9 mouse cellular contexts compared by ENCODE assay signal in the genomic region with DNA sequence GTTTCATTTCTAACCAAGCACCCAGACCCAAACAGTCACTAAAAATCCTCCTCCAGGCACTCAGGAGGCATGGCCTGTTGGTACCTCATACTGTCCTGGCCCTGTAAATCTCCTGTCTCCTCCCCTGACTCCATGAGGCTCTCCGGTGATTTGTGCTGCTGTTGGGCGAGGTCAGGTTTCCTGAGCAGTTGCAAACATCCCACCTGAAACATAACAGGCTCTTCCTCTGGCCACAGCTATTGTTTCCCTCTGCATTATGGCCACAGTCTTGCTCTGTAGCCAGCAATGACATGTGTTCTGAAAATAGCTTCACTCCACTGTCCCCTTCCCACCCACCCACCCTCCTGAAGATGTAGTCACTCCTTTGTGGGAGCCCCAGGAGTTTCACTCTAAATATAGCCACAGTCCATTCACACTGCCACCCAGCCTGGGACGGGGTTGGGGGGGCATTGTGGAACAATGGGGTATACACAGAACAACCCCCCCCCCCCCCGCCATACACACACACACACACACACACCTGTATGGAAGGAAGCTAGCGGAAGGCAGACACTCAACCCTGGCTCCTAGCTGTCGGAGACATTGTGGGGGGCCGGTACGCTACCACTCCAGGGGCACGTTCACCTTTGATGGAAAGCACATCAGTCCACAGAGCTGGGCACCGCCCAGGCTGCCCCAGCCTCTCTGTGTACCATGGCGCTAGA. TPM values are rescaled to one million over a fixed set of nuclear protein-coding genes. Genes with fewer than 3 reads are reported as not detected.
DNase-seq lines count a peak whose midpoint lies in the region; ATAC-seq and TF ChIP-seq lines count a peak whose summit lies in the region.
"Had no signal": no experiment of that assay in that cellular context is flagged by ENCODE, and none has a peak within 500 bp of the region (broad histone marks: within the 10 kb centered on the region; RNA-seq: fewer than 3 reads in every experiment).

No protein-coding gene starts in this region.

- no peak overlapping the region for H3K4me3 ChIP-seq in lung, embryonic 16.5 days (ENCODE audit: low read length)
- no peak overlapping the region for H3K4me3 ChIP-seq in hindbrain, postnatal 0 days (ENCODE audit: low read length)
- H3K4me3 ChIP-seq in neural tube, embryonic 15.5 days (replicated peaks): no peak overlapping the region

- no peak overlapping the region for H3K4me2 ChIP-seq in lung, embryonic 16.5 days (ENCODE audit: low read depth, low read length)
- no peak overlapping the region for H3K4me2 ChIP-seq in hindbrain, postnatal 0 days (ENCODE audit: low read depth, low read length)
- H3K4me2 ChIP-seq in neural tube, embryonic 15.5 days: no peak overlapping the region

- no peak overlapping the region for H3K9ac ChIP-seq in lung, embryonic 16.5 days (ENCODE audit: low read length)
- no peak overlapping the region for H3K9ac ChIP-seq in hindbrain, postnatal 0 days (replicated peaks; ENCODE audit: low read length)
- H3K9ac ChIP-seq in neural tube, embryonic 15.5 days (replicated peaks): no peak overlapping the region
- H3K9ac ChIP-seq: liver, embryonic 14.5 days had no signal

- peaks cover 16% of the 10 kb centered on the region for H3K36me3 ChIP-seq in lung, embryonic 16.5 days (ENCODE audit: control insufficient read depth, insufficient read depth, low read length)
- H3K36me3 ChIP-seq in hindbrain, postnatal 0 days (ENCODE audit: insufficient read depth, low read length): peaks cover 17% of the 10 kb centered on the region
- peaks cover 21% of the 10 kb centered on the region for H3K36me3 ChIP-seq in neural tube, embryonic 15.5 days

- H3K27ac ChIP-seq in lung, embryonic 16.5 days (ENCODE audit: low read length): peak overlapping the region; percentile 84
- H3K27ac ChIP-seq in hindbrain, postnatal 0 days: peak overlapping the region; percentile 49; the same call in 1 of the 2 replicates
- peak overlapping the region; percentile 74 for H3K27ac ChIP-seq in neural tube, embryonic 15.5 days (replicated peaks)
- H3K27ac ChIP-seq: liver, embryonic 14.5 days had no signal

- no peak for TF ChIP-seq CTCF in hindbrain, postnatal 0 days (IDR thresholded peaks at IDR 0.05; ENCODE audit: low read depth)

- H3K9me3 ChIP-seq in lung, embryonic 16.5 days (ENCODE audit: control insufficient read depth, low read length): no peaks in the 10 kb centered on the region
- no peaks in the 10 kb centered on the region for H3K9me3 ChIP-seq in hindbrain, postnatal 0 days (ENCODE audit: low read length)
- no peaks in the 10 kb centered on the region for H3K9me3 ChIP-seq in neural tube, embryonic 15.5 days (replicated peaks)

- no peaks in the 10 kb centered on the region for H3K27me3 ChIP-seq in lung, embryonic 16.5 days (ENCODE audit: control insufficient read depth, insufficient read depth, low read depth, low read length)
- H3K27me3 ChIP-seq in hindbrain, postnatal 0 days (ENCODE audit: insufficient read depth, low read length): no peaks in the 10 kb centered on the region
- H3K27me3 ChIP-seq in neural tube, embryonic 15.5 days (replicated peaks): no peaks in the 10 kb centered on the region

- ATAC-seq in lung, embryonic 16.5 days (ENCODE audit: low read depth): peak; percentile 32
- ATAC-seq in hindbrain, postnatal 0 days: no peak
- no peak for ATAC-seq in neural tube, embryonic 15.5 days (ENCODE audit: low FRiP score)

- WGBS in lung, embryonic 16.5 days: 72% methylated on average over 11 of the region's 11 CpGs
- 85% methylated on average over 11 of the region's 11 CpGs for WGBS in hindbrain, postnatal 0 days
- 90% methylated on average over 10 of the region's 11 CpGs for WGBS in neural tube, embryonic 15.5 days

- DNase-seq in lung, adult 18-20 months: no peak
- peak; percentile 43 to 60 for DNase-seq in heart, adult 18-20 months
- no peak for DNase-seq in hindbrain, postnatal 0 days (ENCODE audit: low spot score)
- no peak for DNase-seq in cerebellum, postnatal 14 days
- no peak for DNase-seq in layer of hippocampus, adult 9-10 months (ENCODE audit: low spot score)
- no peak for DNase-seq in thymus, postnatal 25 days

- H3K4me1 ChIP-seq in lung, embryonic 16.5 days (replicated peaks; ENCODE audit: control insufficient read depth, insufficient read depth, low read length): peaks cover 25% of the 10 kb centered on the region
- H3K4me1 ChIP-seq in hindbrain, postnatal 0 days (ENCODE audit: insufficient read depth, low read length): peaks cover 6% of the 10 kb centered on the region; the same call in 1 of the 2 replicates
- peaks cover 18% of the 10 kb centered on the region for H3K4me1 ChIP-seq in neural tube, embryonic 15.5 days

RNA-seq across cellular contexts. Expression of gene Hic1, which starts 20.8 kb away (rescaled TPM):
- 8.4 and 8.5 TPM in 2 replicates for polyA plus RNA-seq in lung, embryonic 16.5 days (2015; fragmentation: Nextera tagmentation; extraction: Ambion mirVana)
- total RNA-seq in heart, adult 18-20 months (2021): 10 to 100 TPM in 1 of 2 experiments, 1 to 10 TPM in 1; 6.6 to 11.5 TPM
- 8.5 and 12.9 TPM in 2 replicates for total RNA-seq in hindbrain, postnatal 0 days (2014; rRNA removed)
- polyA plus RNA-seq in hindbrain, postnatal 0 days (2015; fragmentation: Nextera tagmentation; extraction: Ambion mirVana): 1.7 TPM in 2 replicates
- polyA plus RNA-seq in neural tube, embryonic 15.5 days (2015; fragmentation: Nextera tagmentation; extraction: Ambion mirVana): 5.3 and 10.7 TPM in 2 replicates

RNA-seq across cellular contexts. Expression of gene Ovca2, which starts 30.2 kb away (rescaled TPM):
- 24.0 and 24.2 TPM in 2 replicates for polyA plus RNA-seq in lung, embryonic 16.5 days (2015; fragmentation: Nextera tagmentation; extraction: Ambion mirVana)
- 1 to 10 TPM; 5.5 to 7.0 TPM for total RNA-seq in heart, adult 18-20 months (2021)
- total RNA-seq in hindbrain, postnatal 0 days (2014; rRNA removed): 11.0 and 17.6 TPM in 2 replicates
- 11.7 and 15.7 TPM in 2 replicates for polyA plus RNA-seq in hindbrain, postnatal 0 days (2015; fragmentation: Nextera tagmentation; extraction: Ambion mirVana)
- polyA plus RNA-seq in neural tube, embryonic 15.5 days (2015; fragmentation: Nextera tagmentation; extraction: Ambion mirVana): 12.6 and 15.4 TPM in 2 replicates

RNA-seq across cellular contexts. Expression of gene Dph1, which starts 42.6 kb away (rescaled TPM):
- 17.1 and 17.9 TPM in 2 replicates for polyA plus RNA-seq in lung, embryonic 16.5 days (2015; fragmentation: Nextera tagmentation; extraction: Ambion mirVana)
- total RNA-seq in heart, adult 18-20 months (2021): 1 to 10 TPM; 8.7 to 9.8 TPM
- 31.3 and 39.2 TPM in 2 replicates for total RNA-seq in hindbrain, postnatal 0 days (2014; rRNA removed)
- 13.5 and 13.6 TPM in 2 replicates for polyA plus RNA-seq in hindbrain, postnatal 0 days (2015; fragmentation: Nextera tagmentation; extraction: Ambion mirVana)
- 13.8 and 16.2 TPM in 2 replicates for polyA plus RNA-seq in neural tube, embryonic 15.5 days (2015; fragmentation: Nextera tagmentation; extraction: Ambion mirVana)

RNA-seq across cellular contexts. Expression of gene Rtn4rl1, which starts 45.1 kb away (rescaled TPM):
- polyA plus RNA-seq in lung, embryonic 16.5 days (2015; fragmentation: Nextera tagmentation; extraction: Ambion mirVana): 2.0 and 2.9 TPM in 2 replicates
- 1 to 10 TPM; 5.7 TPM for total RNA-seq in heart, adult 18-20 months (2021)
- total RNA-seq in hindbrain, postnatal 0 days (2014; rRNA removed): 13.0 and 13.4 TPM in 2 replicates
- polyA plus RNA-seq in hindbrain, postnatal 0 days (2015; fragmentation: Nextera tagmentation; extraction: Ambion mirVana): 9.9 and 10.7 TPM in 2 replicates
- 12.6 and 13.7 TPM in 2 replicates for polyA plus RNA-seq in neural tube, embryonic 15.5 days (2015; fragmentation: Nextera tagmentation; extraction: Ambion mirVana)

Comparison
In these comparisons a context has a peak if more than half of its experiments do, and no peak if none do; other contexts are left out.
1. DNase-seq: peak in heart, adult 18-20 months (2 of 2); none in lung, adult 18-20 months (0 of 2), hindbrain, postnatal 0 days (single experiment), cerebellum, postnatal 14 days (0 of 2), layer of hippocampus, adult 9-10 months (single experiment) and thymus, postnatal 25 days (single experiment).
2. Peak in every context shown above with its lines, with median percentiles within 50 percentile points of each other: H3K27ac ChIP-seq.